Mouse (Mus musculus) liver, adult (tissue): Measurements from ENCODE around the gene Frem1.

Experiments
- GATA4 ChIP-seq: IDR thresholded peaks from 2 replicates; pipeline ENCODE4 v1.6.1; 2014; ENCODE audit warnings: mild to moderate bottlenecking, low read length; ENCODE audit not compliant: insufficient replicate concordance

Gene Frem1

GRCm38 (mm10) chr4:83051634-83052577, at the start of gene Frem1:
Gene Frem1, minus strand, starts transcription at chr4:83052339.
- TF ChIP-seq GATA4: no peak

- no peak for TF ChIP-seq GATA4
Observed at GRCm38 (mm10) chr4:83099025-83099424, 46.9 kb upstream of the Frem1 start.

DNA sequence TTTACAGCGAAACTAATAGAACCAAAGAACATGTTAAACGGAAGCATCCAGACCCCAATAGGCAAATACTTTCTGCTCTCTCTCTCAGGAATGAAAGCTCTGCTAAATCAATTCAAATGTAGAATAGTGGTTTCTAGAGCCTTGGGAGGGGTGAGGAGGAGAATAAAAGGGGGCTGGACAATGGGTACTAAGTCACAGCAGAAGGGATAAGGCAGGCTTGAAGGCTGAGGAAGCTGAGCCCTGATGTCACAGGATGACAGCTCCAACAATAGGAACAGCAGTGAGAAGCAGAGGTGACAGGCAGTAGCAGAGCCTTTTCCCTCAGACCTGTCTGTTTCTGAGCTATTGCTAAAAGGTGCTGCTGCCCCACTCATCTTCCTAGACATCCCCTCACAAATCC, 41.8 kb upstream of the Frem1 start:
- no peak for TF ChIP-seq GATA4

- no peak for TF ChIP-seq GATA4
Observed at GRCm38 (mm10) chr4:83090691-83091448, 38.7 kb upstream of the Frem1 start.

DNA sequence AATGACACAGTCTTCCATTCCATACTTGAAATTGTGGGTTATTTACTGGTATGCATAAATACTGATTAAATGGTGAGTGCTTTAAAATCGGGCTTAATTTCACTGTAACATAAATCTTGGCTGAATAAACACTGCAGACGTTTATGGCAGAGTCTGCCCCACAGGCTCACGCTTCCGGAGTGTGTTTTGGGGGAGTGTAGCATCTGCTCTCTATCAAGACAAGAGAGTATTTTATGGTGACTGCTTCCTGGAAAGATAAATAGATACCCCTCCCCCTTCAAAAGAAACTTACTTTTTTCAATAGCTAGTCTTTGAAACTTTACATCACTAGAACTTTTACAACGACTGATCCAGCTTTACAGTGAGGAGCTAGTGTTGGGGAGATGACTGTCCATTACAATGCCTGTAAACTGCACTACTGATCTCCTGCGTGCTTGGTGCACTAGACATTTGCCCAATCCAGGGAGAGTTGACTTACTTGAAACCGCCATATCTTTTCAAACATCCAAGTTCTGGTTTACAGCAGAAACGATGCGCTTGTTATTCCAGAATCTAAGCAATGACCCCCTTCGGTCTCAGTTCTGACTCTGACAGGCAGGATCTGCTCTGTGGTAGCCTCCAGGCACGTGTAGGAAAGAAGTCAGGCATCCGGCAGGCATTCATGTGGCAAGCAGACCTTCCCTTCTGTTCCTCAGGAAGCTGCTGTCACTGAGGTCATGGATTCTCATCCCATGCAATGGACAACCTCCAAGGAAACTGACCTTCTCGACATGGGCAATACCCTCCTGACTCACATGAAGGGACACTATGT, 28.4 kb upstream of the Frem1 start:
- no peak for TF ChIP-seq GATA4

GRCm38 (mm10) chr4:83064191-83064590, 12.1 kb upstream of the Frem1 start:
- no peak for TF ChIP-seq GATA4

DNA sequence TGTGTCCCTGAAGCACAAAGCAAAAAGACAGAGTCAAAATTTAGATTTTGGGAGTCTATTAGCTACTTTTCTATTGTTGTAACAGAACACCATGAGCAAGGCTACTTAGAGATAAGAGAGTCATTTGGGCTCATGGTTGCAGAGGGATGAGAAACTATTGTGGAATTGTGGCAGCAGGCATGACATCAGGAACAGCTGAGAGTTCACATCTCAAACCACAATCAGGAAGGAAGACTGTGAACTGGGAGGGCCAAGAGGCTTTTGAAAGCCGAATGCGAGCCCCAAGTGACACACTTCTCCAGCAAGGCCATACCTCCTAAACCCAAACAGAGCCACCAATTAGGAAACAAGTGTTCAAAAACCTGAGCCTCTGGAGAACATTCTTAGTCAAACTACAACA, 9.4 kb upstream of the Frem1 start:
- TF ChIP-seq GATA4: no peak

- TF ChIP-seq GATA4: no peak
Observed at GRCm38 (mm10) chr4:83058617-83059016, 6.5 kb upstream of the Frem1 start.

DNA sequence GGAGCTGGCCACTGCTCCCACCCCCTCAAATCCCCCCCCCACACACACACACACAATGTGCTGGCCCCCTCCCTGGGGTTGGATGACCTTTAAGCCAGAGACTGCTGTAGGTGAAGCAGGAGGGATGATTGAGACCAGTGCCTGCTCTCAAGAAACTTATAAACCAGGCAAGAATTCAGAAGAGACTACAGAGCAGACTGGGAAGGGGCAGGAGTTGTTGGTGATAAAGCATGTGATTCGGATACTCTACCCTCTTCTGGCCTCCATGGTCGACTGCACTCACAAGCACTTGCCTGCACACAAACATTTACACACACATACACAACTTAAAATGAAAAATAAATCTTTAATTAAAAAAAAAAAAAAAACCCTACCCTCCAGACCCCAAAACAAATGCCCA, 6.0 kb upstream of the Frem1 start:
- TF ChIP-seq GATA4: no peak

DNA sequence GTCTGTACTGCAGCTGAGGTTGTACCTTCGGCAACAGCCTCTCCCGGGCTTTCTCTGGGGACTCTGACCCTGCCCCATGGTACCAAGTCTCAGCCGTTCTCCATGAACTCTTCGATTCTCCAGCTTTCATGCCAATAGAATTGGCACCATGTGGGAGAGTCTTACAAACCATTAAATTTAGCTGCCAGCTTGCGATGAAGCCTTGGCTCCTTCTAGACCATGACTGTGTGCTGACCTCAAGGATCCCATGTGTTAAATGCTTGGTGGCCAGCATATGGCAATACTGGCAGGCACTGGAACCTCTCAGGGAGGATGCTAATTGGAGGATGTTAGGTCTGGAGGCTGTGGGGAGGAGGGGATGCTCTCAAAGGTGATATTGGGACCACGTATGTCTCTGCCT, 4.4 kb upstream of the Frem1 start:
- TF ChIP-seq GATA4: no peak

GRCm38 (mm10) chr4:83055444-83055843, 3.3 kb upstream of the Frem1 start:
- no peak for TF ChIP-seq GATA4

GRCm38 (mm10) chr4:83053206-83053605, 1.1 kb upstream of the Frem1 start:
- TF ChIP-seq GATA4: no peak

GRCm38 (mm10) chr4:83051176-83051575, 963 bp downstream of the Frem1 start:
- no peak for TF ChIP-seq GATA4

- no peak for TF ChIP-seq GATA4
Observed at GRCm38 (mm10) chr4:83050151-83050796, 1.9 kb downstream of the Frem1 start.

DNA sequence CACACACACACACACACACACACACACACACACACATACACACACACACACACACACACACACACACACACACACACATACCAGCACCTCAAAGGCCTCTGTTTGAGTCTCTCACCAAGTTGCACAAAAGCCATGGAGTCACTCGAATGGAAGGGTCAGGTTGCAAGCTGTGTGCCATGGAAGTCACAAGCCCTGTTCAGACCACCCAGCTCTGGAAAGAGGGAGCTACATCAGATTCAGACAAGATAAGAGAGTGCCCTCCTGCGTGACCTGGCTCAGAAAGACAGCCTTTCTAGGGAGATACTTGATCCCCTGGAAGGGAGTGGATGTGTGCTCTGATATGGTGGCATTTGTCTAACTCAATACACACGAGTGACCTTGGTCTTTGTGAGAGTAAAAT, 2.9 kb downstream of the Frem1 start:
- TF ChIP-seq GATA4: no peak
